In the genomic region with DNA sequence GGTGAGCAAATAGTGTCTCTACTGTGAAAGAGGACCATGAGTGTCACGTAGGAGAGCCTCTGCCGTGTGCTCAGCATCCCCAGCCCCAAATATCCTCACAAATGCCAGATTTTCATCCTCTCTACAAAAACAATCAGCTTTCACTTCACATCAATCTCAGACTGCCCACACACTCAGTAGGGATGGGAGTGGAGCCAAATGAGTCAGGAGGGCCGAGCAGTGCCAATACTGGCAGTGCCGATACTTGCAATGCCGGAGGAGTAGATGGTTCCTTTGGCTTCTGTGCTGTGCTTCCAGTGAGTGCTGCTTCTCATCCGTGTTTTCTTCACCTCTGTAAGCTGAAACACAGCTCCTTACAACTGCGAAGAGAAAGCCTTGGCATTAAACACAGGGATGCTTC, we compare ENCODE assay signal across 12 mouse cellular contexts.
A peak's percentile ranks its signal among the peaks of the same experiment; 100 is the strongest.
DNase-seq lines count a peak whose midpoint lies in the region; TF ChIP-seq lines count a peak whose summit lies in the region.
"Had no signal": no experiment of that assay in that cellular context is flagged by ENCODE, and none has a peak within 500 bp of the region (broad histone marks: within the 10 kb centered on the region; RNA-seq: fewer than 3 reads in every experiment).

No protein-coding gene starts in this region.

- H3K4me1 ChIP-seq in limb, embryonic 10.5 days: peaks cover 36% of the 10 kb centered on the region

- WGBS in limb, embryonic 10.5 days: 93% methylated on average over 7 of the region's 7 CpGs

- H3K4me3 ChIP-seq in left cerebral cortex, adult 2 months: no peak overlapping the region
- no peak overlapping the region for H3K4me3 ChIP-seq in limb, embryonic 10.5 days
- H3K4me3 ChIP-seq: heart, adult 2 months; limb, embryonic 13.5 days had no signal

- H3K27ac ChIP-seq in left cerebral cortex, adult 2 months: no peak overlapping the region
- peak overlapping the region; percentile 46; the same call in 1 of the 2 replicates for H3K27ac ChIP-seq in limb, embryonic 10.5 days
- H3K27ac ChIP-seq: heart, adult 2 months; limb, embryonic 13.5 days; macrophage had no signal

- no peaks in the 10 kb centered on the region for H3K9me3 ChIP-seq in limb, embryonic 10.5 days (replicated peaks)
- H3K9me3 ChIP-seq: limb, embryonic 13.5 days had no signal

- intact Hi-C loops in left cerebral cortex, postnatal 14 days (cut with DNase I): no loop called here
- intact Hi-C loops in left cerebral cortex, adult 2 months (cut with DNase I): no loop called here

- H3K36me3 ChIP-seq in limb, embryonic 10.5 days: no peaks in the 10 kb centered on the region
- H3K36me3 ChIP-seq: limb, embryonic 13.5 days had no signal

- peaks cover 40% of the 10 kb centered on the region for H3K27me3 ChIP-seq in limb, embryonic 10.5 days (ENCODE audit: low read depth, poor library complexity, severe bottlenecking)

- DNase-seq in left cerebral cortex, postnatal 14 days (ENCODE audit: low spot score in 2 of 2): peak; percentile 12 to 32
- DNase-seq in left cerebral cortex, adult 2 months (ENCODE audit: extremely low spot score in 1 of 2, low spot score in 2 of 2): no peak
- DNase-seq in adrenal gland, postnatal 25 days: peak; percentile 63
- DNase-seq in cerebellum, postnatal 14 days: peak; percentile 84 to 87
- DNase-seq in limb, embryonic 10.5 days (ENCODE audit: low spot score): no peak
- DNase-seq in T-cell, adult 2 months (ENCODE audit: low spot score): no peak
- no peak for DNase-seq in heart, adult 8-10 months (ENCODE audit: low spot score)
- DNase-seq in urinary bladder, postnatal 4 days (ENCODE audit: low spot score in 2 of 2): no peak
- DNase-seq: heart, adult 2 months; kidney, adult 8-10 months had no signal

- no peak for TF ChIP-seq CTCF in left cerebral cortex, adult 2 months (IDR thresholded peaks at IDR 0.05)

Comparison
In these comparisons a context has a peak if more than half of its experiments do, and no peak if none do; other contexts are left out.
1. DNase-seq: peak in left cerebral cortex, postnatal 14 days (2 of 2), adrenal gland, postnatal 25 days (single experiment) and cerebellum, postnatal 14 days (2 of 2); none in left cerebral cortex, adult 2 months (0 of 2), limb, embryonic 10.5 days (single experiment), T-cell, adult 2 months (single experiment), heart, adult 8-10 months (single experiment) and urinary bladder, postnatal 4 days (0 of 2).